13 mouse cellular contexts compared by ENCODE assay signal in the genomic region with DNA sequence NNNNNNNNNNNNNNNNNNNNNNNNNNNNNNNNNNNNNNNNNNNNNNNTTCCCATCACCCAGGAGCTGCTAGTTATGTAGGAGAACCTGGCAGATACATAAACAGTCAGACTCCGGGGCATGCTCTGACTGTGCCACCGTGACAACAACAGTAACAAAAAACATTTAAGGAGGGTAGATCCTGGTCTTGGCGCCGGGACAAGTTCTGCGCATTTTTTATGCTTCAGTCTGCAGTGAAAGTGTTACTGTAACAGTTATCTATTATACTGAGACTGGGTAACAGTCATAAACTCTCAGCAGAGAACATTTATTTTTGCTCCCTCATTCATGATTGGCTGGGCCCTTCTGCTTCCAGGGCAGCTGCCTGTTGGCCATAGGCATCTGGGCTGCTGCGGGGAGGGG. TPM values are rescaled to one million over a fixed set of nuclear protein-coding genes. Genes with fewer than 3 reads are reported as not detected.
DNase-seq lines count a peak whose midpoint lies in the region; ATAC-seq and TF ChIP-seq lines count a peak whose summit lies in the region.
"Had no signal": no experiment of that assay in that cellular context is flagged by ENCODE, and none has a peak within 500 bp of the region (broad histone marks: within the 10 kb centered on the region; RNA-seq: fewer than 3 reads in every experiment).

No protein-coding gene starts in this region.

- DNase-seq in gastrocnemius, adult 2 months, result no peak
- no peak for DNase-seq in gastrocnemius, postnatal 25 days
- DNase-seq in kidney, adult 18-20 months, result peak; percentile 5
- no peak for DNase-seq in kidney, postnatal 25 days
- no peak for DNase-seq in limb, embryonic 14.5 days (ENCODE audit: low spot score)
- no peak for DNase-seq in stomach, postnatal 0 days (ENCODE audit: low spot score)
- no peak for DNase-seq in embryo, embryonic 10 days (ENCODE audit: low spot score)
- DNase-seq: cerebellum, postnatal 25 days; layer of hippocampus, postnatal 36 days had no signal

- no peaks in the 10 kb centered on the region for H3K27me3 ChIP-seq in embryonic facial prominence, embryonic 13.5 days
- no peaks in the 10 kb centered on the region for H3K27me3 ChIP-seq in limb, embryonic 14.5 days (ENCODE audit: control insufficient read depth, insufficient read depth, low read length)
- H3K27me3 ChIP-seq in stomach, postnatal 0 days (ENCODE audit: control insufficient read depth, insufficient read depth, low read length), result no peaks in the 10 kb centered on the region
- H3K27me3 ChIP-seq: kidney, embryonic 15.5 days had no signal

- no peak overlapping the region for H3K4me3 ChIP-seq in gastrocnemius, adult 2 months
- H3K4me3 ChIP-seq in embryonic facial prominence, embryonic 13.5 days, result no peak overlapping the region
- no peak overlapping the region for H3K4me3 ChIP-seq in limb, embryonic 14.5 days (replicated peaks; ENCODE audit: low read length)
- no peak overlapping the region for H3K4me3 ChIP-seq in stomach, postnatal 0 days (ENCODE audit: low read depth, low read length)
- H3K4me3 ChIP-seq: kidney, embryonic 15.5 days had no signal

- no peaks in the 10 kb centered on the region for H3K36me3 ChIP-seq in embryonic facial prominence, embryonic 13.5 days
- no peaks in the 10 kb centered on the region for H3K36me3 ChIP-seq in limb, embryonic 14.5 days (ENCODE audit: control insufficient read depth, insufficient read depth, low read length)
- no peaks in the 10 kb centered on the region for H3K36me3 ChIP-seq in stomach, postnatal 0 days (ENCODE audit: control insufficient read depth, insufficient read depth, low read length)
- H3K36me3 ChIP-seq: kidney, embryonic 15.5 days had no signal

- TF ChIP-seq POLR2A in limb, embryonic 14.5 days (IDR thresholded peaks at IDR 0.05; ENCODE audit: borderline replicate concordance, extremely low read depth, insufficient read depth, insufficient read length), result no peak

- TF ChIP-seq EP300 in stomach, postnatal 0 days (optimal IDR thresholded peaks at IDR 0.05), result no peak

- WGBS in embryonic facial prominence, embryonic 13.5 days, result 54% methylated on average over 6 of the region's 6 CpGs
- WGBS in limb, embryonic 14.5 days, result 32% methylated on average over 6 of the region's 6 CpGs
- 45% methylated on average over 6 of the region's 6 CpGs for WGBS in stomach, postnatal 0 days

- H3K4me2 ChIP-seq in embryonic facial prominence, embryonic 13.5 days, result peak overlapping the region; percentile 3; the same call in 1 of the 2 replicates
- H3K4me2 ChIP-seq in limb, embryonic 14.5 days (replicated peaks; ENCODE audit: low read depth, low read length, severe bottlenecking), result peak overlapping the region; percentile 21; the same call in 1 of the 2 replicates
- no peak overlapping the region for H3K4me2 ChIP-seq in stomach, postnatal 0 days (replicated peaks; ENCODE audit: low read depth)
- H3K4me2 ChIP-seq: kidney, embryonic 15.5 days had no signal

- no peak for TF ChIP-seq CTCF in gastrocnemius, adult 2 months (IDR thresholded peaks at IDR 0.05)
- no peak for TF ChIP-seq CTCF in stomach, postnatal 0 days (IDR thresholded peaks at IDR 0.05; ENCODE audit: low read depth)

- peaks cover 24% of the 10 kb centered on the region for H3K4me1 ChIP-seq in embryonic facial prominence, embryonic 13.5 days
- peaks cover 14% of the 10 kb centered on the region for H3K4me1 ChIP-seq in limb, embryonic 14.5 days (ENCODE audit: control insufficient read depth, insufficient read depth, low read length)
- H3K4me1 ChIP-seq in stomach, postnatal 0 days (replicated peaks; ENCODE audit: control insufficient read depth, insufficient read depth), result no peaks in the 10 kb centered on the region

- intact Hi-C loops in gastrocnemius, adult 2 months (cut with DNase I), result no loop called here

- H3K9ac ChIP-seq in embryonic facial prominence, embryonic 13.5 days, result no peak overlapping the region
- no peak overlapping the region for H3K9ac ChIP-seq in limb, embryonic 14.5 days (ENCODE audit: low read depth, low read length, severe bottlenecking)
- no peak overlapping the region for H3K9ac ChIP-seq in stomach, postnatal 0 days (ENCODE audit: low read length)
- H3K9ac ChIP-seq: kidney, embryonic 15.5 days; liver, embryonic 14.5 days had no signal

- no peaks in the 10 kb centered on the region for H3K9me3 ChIP-seq in embryonic facial prominence, embryonic 13.5 days
- no peaks in the 10 kb centered on the region for H3K9me3 ChIP-seq in limb, embryonic 14.5 days (ENCODE audit: control insufficient read depth, low read length)
- H3K9me3 ChIP-seq in stomach, postnatal 0 days (ENCODE audit: control insufficient read depth, low read length), result no peaks in the 10 kb centered on the region
- H3K9me3 ChIP-seq: kidney, embryonic 15.5 days had no signal

- no peak for ATAC-seq in embryonic facial prominence, embryonic 13.5 days (ENCODE audit: insufficient number of reproducible peaks, insufficient read depth, low FRiP score, low TSS enrichment, low read depth)
- no peak for ATAC-seq in limb, embryonic 14.5 days (ENCODE audit: low FRiP score, low read depth)
- no peak for ATAC-seq in stomach, postnatal 0 days (ENCODE audit: low FRiP score, low TSS enrichment)

- peak overlapping the region; percentile 31; the same call in 1 of the 2 replicates for H3K27ac ChIP-seq in gastrocnemius, adult 2 months
- no peak overlapping the region for H3K27ac ChIP-seq in embryonic facial prominence, embryonic 13.5 days
- H3K27ac ChIP-seq in limb, embryonic 14.5 days (replicated peaks; ENCODE audit: low read depth, low read length), result no peak overlapping the region
- no peak overlapping the region for H3K27ac ChIP-seq in stomach, postnatal 0 days (replicated peaks)
- H3K27ac ChIP-seq: kidney, embryonic 15.5 days; liver, embryonic 14.5 days; macrophage had no signal

RNA-seq across cellular contexts. Expression of gene Dhx15, which starts 27.9 kb away (rescaled TPM):
- total RNA-seq in gastrocnemius, adult 2 months (2021), result 10 to 100 TPM; 41.0 to 45.7 TPM
- 10 to 100 TPM; 33.4 to 34.6 TPM for total RNA-seq in gastrocnemius, postnatal 25 days (2021)
- 176 and 178 TPM in 2 replicates for polyA plus RNA-seq in embryonic facial prominence, embryonic 13.5 days (2015; fragmentation: Nextera tagmentation; extraction: Ambion mirVana)
- polyA plus RNA-seq in limb, embryonic 14.5 days (2012; rRNA removed), result 176 and 183 TPM in 2 replicates
- 88.7 and 89.8 TPM in 2 replicates for polyA plus RNA-seq in limb, embryonic 14.5 days (2014; fragmentation: Nextera tagmentation; extraction: Ambion mirVana)
- polyA plus RNA-seq in stomach, postnatal 0 days (2015; fragmentation: Nextera tagmentation; extraction: Ambion mirVana), result 54.9 TPM in 2 replicates
